Mouse (Mus musculus) neural tube, embryonic 10.5 days (tissue): Measurements from ENCODE around the gene Plekho2.

Experiments used
- DNase-seq: peaks from one replicate; pipeline ENCODE4 v3.0.0-alpha.2; 2017; ENCODE audit warnings: low spot score; ENCODE audit errors: extremely low spot score

The Plekho2 gene

GRCm38 (mm10) chr9:65555001-65555405 is 24.8 kb downstream of the Plekho2 start:
- DNase-seq = peak; percentile 38

GRCm38 (mm10) chr9:65552711-65553110 is 27.1 kb downstream of the Plekho2 start:
- DNase-seq = no peak

DNA sequence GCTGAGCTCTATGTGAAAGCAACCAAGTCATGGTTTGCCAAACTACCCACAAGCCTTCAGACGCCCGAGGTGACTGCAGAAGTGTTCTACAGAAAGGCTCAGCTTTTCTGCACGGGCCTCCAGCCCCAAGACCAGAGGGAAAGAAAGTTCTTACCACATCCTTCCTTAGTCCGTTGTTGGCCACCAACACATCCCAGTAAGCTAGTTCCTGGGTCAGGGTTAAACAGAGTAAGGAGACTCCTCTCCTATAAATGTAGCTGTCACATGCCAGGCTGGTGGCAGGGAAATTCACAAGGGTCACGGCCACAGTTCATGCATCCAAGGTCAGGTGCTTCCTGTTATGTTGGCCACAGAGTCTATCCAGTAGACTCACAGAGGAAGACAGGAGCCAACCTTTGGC is 27.7 kb downstream of the Plekho2 start:
- DNase-seq = no peak

- DNase-seq = peak; percentile 61
Measured at GRCm38 (mm10) chr9:65551035-65551434, 28.8 kb downstream of the Plekho2 start.

GRCm38 (mm10) chr9:65550079-65550831 is 29.6 kb downstream of the Plekho2 start:
- DNase-seq = no peak

DNA sequence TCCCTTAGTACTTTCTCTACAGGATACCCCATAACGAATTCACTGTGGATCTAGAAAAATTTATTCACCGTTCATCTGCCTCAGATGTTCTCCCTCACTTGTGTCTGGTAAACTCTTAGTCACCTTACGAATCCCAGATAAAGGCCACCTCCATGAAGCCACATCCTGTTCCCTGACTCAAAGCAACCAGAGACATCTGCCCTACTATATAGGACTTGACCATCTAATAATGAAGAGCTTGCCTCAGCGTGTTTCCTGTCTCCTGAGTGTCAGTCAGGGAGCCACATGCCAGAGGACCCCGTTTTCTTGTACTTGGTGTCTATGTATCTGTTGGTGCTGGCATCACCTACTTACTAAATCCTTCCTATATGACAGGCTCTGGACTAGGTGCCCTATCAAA is 30.2 kb downstream of the Plekho2 start:
- DNase-seq = no peak

DNA sequence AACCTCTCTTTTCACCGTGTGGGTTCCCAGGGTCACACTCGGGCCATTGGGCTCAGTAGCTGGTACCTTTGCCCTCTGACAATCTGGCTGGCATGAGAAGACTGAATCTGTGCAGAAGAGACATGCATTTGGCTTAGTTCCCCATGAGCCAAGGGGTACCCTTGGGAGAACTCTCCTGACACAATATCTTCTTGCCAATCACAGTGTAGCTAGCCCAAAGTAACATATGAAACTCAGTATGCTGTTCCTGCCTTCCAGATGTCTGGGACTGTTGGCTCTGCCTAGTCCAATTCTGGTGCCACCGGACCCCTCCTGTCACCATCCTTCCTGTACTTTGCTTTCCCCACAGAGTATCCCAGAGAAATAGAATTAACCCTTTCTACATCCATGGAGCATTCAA is 30.7 kb downstream of the Plekho2 start:
- no peak for DNase-seq

GRCm38 (mm10) chr9:65548311-65548710 is 31.5 kb downstream of the Plekho2 start:
- DNase-seq = peak; percentile 35

- no peak for DNase-seq
Measured at GRCm38 (mm10) chr9:65547844-65548243, 32.0 kb downstream of the Plekho2 start.

DNA sequence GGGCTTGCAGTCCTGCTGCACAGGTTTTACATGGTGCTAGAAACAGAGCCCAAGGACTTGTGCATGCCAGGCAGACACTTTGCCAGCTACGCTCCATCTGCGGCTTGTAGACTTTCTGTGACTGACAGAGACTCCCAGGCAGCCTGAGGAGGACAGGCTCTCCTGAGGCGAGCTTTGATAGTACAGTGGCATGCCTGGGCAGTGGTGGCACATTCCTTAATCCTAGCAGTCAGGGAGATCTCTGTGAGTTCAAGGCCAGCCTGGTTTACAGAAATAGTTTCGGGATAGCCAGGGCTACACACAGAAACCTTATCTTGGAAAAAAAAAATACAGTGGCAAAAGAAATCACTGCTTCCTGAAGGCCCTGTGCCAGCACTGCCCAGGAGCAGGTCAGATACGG is 32.7 kb downstream of the Plekho2 start:
- DNase-seq = no peak

DNA sequence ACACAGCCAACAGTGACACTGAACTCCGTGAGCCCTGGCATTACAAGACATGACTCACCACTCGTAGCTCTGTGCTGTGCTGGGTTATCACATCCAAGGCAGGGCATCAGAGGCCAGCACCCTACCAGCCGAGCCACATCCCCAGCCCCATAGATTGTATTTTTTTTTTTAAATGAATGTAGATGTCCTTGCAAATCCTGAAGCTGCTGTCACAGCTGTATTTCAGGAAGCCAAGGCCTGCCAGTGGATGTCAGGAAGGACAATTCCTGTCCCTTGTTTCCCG is 33.5 kb downstream of the Plekho2 start:
- no peak for DNase-seq

DNA sequence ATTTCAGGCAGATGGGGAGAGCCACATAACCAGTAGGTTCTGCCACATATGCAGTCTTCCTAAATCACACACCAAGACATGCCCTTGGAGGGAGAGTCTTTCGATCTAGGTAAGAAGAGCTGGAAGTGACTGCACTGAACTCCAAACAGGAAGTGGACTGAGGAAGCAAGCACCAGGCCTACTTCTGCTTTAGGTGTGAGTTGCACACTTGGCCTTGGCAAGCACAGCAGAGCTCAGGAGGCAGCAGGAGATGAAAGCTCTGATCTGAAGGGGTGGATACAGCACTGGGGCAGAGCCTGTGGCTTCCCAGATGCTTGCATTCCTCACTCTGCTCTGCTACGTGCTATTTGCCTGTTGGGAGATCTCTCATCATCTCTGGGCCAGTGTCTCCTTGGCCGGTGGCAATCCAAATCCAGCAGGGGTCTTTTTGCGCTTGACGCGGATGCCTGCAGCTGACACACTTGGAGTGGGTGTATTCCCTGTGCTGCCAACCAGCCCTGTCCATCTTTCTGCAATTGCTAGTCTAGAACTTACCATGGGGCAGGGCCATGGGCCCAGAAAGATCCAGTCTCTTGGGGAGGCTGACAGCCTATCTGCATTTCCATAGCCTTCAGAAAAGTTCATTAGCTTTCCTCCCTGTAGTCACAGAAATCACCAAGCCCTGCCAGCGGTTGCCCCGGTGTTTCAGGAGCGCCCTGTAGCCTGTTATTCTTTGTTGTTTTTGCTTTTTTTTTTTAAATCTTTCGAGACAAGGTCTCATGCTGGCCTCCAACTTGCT is 34.0 kb downstream of the Plekho2 start:
- DNase-seq = no peak

GRCm38 (mm10) chr9:65542111-65542524 is 37.7 kb downstream of the Plekho2 start:
- DNase-seq = no peak

- DNase-seq = no peak
Measured at GRCm38 (mm10) chr9:65541126-65542068, 38.4 kb downstream of the Plekho2 start.

DNA sequence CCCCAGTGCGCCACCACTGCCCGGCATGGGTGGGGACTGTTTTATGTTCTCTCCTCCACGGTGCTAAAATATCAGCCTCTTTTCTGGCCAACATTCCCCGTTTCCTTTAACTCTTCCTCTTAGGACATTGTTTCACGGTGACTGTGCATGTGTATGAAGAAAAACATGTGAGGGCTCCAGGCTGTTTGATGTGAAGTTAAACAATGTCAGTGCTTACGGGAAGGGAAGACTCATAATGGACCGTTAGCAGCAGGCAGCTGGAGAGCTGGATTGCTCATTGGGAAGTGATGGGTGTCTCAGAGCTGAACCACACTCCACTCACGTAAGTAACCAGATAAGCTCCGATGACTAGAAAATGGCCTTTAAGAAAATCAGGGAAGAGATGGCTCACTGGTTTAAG is 40.1 kb downstream of the Plekho2 start:
- DNase-seq = no peak

DNA sequence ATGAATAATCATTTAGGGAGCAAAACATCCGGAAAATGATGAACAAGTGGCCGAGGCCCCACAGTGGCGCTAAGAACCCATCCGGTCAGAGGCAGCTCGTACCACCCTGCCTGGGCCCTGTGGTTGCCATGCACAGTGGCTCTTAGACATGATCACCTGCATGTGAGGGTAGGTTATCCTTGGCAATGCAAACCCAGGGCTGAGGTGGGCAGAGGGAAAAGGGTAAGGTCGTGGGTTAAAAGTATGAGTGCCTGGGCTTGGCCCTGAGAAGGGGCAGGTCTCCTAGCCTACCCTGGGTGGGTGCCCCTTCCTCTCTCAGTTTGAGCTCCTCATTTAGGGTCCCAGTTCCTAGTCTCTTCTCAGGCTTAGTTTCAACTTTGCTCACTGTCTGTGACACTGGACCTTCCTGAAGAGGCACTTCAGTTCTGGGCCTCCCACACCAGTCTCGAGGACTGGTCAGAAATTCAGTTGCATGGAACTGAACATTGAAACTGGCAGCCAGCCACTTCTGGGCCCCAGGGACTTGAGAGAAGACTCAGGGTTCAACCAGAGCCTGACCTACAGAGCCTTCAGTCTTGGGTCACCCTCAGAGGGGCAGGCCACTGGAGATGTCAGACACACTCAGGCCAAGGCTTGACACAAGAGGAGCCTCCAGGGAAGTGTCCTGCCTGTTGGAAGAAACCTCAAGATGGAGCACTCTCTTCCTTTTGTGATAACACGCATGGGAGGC is 41.8 kb downstream of the Plekho2 start:
- no peak for DNase-seq

DNA sequence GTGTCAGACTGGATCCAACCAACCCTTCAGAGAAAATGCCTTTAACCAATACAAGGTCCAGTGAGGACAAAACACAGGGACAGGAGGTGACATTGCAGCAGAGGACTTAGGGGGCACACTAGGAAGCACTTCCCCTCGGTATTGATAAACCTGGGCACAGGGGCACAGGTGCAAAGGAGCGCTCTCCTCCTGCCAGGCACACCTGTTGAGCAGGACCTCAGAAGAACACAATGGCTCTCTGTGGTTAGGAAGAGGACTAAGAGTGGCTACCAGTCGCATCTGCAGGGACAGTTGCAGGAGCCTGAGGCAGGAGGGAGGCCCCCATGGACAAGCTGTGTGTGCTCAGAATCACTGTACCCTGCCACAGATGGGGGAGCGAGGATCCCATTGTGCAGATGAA is 43.3 kb downstream of the Plekho2 start:
- DNase-seq = no peak

DNA sequence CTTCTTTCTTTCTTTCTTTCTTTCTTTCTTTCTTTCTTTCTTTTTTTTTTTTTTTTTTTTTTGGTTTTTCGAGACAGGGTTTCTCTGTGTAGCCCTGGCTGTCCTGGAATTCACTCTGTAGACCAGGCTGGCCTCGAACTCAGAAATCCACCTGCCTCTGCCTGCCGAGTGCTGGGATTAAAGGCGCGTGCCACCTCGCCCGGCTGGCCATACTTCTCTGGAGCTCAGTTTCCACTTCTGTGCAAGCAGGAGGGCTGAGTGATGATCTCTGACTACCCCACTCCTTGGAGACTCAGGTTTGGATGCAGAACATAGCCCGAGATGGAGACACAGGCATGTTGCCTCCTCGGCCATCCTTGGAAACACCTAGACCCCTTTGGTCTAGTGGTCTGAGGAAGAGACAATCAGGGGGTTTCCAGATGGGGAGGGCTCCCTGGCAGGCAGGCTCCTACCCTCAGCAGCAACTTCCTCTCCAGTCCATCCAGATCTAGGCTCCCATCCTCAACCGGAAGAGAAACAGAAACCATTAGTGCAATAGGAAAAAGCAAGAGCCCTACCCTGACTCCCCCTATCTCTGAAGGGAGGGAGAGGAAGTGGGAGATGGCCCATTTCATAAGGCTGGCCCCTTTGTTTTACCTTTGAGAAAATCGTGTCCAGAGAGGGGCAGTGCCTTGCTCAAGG is 43.9 kb downstream of the Plekho2 start:
- DNase-seq = no peak

DNA sequence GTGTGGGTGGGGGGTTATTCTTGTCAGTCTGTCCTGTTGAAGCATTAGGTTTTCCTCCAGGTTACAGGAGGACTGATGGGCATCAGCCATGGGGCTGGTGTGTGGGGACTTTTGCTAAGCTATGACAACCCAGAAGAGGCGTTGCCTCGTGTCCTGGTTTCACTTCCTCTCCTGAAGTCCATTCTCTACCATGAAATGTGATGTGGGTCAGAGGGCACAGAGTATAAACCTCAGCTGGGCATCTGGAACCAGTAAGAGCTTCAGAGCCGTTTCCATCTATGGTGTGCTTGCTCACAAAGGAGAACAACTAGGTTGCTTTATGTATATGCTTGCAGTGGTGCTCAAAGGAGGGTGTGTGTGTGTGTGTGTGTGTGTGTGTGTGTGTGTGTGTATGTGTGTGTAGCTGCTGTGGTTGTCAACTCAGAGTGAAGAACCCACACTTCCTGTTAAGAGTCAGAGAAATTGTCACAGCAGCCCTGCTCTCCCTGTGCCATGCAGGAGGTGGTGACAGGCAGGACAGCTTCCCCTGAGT is 44.6 kb downstream of the Plekho2 start:
- DNase-seq = no peak

DNA sequence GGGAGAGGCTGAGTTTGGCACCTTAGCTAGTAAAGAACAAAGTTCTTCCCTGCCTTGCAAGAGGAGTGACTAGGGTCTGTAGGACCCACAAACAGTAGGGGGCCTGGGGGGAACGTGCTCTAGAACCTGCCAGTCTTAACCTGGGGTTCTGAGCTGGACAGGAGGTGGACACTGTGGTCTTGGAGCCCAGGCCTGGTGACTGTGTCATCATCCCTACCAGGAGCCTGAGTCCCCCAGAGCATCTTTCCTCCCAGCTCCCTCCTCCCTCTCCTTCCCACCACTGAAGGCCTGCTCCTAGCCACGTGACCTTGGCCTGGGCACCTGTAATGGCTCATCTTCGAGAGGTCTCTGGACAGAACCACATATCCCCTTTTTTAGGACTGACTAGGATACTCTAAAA is 45.7 kb downstream of the Plekho2 start:
- DNase-seq = no peak
